Mouse (Mus musculus): ENCODE results near the gene Atp5f1. TPM values are rescaled to one million over a fixed set of nuclear protein-coding genes. Genes with fewer than 3 reads are reported as not detected.

Gene Atp5f1
- 116 and 183 TPM in 2 replicates for polyA plus RNA-seq (2012; rRNA removed; ENCODE audit: low replicate concordance)

GRCm38 (mm10) chr3:105959999-105960398 is at the start of gene Atp5f1:
Gene Atp5f1 (minus strand): TSS chr3:105960099.

GRCm38 (mm10) chr3:105973411-105973810 is 13.5 kb upstream of the Atp5f1 start, which contains the start of gene Ovgp1:
Gene Ovgp1 (plus strand): TSS chr3:105973711.

GRCm38 (mm10) chr3:105958974-105959580 is 822 bp downstream of the Atp5f1 start, which contains the start of gene Wdr77:
Gene Wdr77 (plus strand): TSS chr3:105959369.

GRCm38 (mm10) chr3:105932240-105933071 is 27.4 kb downstream of the Atp5f1 start, which contains the start of gene I830077J02Rik:
Gene I830077J02Rik (minus strand): TSS chr3:105932664.

Other genes with a start within 250 kb of the Atp5f1 start
- gene Rap1a, start 158.8 kb downstream of the Atp5f1 start, polyA plus RNA-seq (2012; rRNA removed; ENCODE audit: low replicate concordance) = 3.4 and 12.8 TPM in 2 replicates
- 1.6 and 2.3 TPM in 2 replicates for gene Adora3, start 89.2 kb downstream of the Atp5f1 start, polyA plus RNA-seq (2012; rRNA removed; ENCODE audit: low replicate concordance)
- gene Tmigd3, start 89.2 kb downstream of the Atp5f1 start, polyA plus RNA-seq (2012; rRNA removed; ENCODE audit: low replicate concordance) = 1.3 and 1.8 TPM in 2 replicates
- gene I830077J02Rik, start 27.4 kb downstream of the Atp5f1 start, polyA plus RNA-seq (2012; rRNA removed; ENCODE audit: low replicate concordance) = 1.8 and 3.0 TPM in 2 replicates
- 25.3 and 60.0 TPM in 2 replicates for gene Wdr77, start 730 bp downstream of the Atp5f1 start, polyA plus RNA-seq (2012; rRNA removed; ENCODE audit: low replicate concordance)
- gene Ovgp1, start 13.6 kb upstream of the Atp5f1 start, polyA plus RNA-seq (2012; rRNA removed; ENCODE audit: low replicate concordance) = 1.3 and 3.0 TPM in 2 replicates
- gene Pifo, start 54.5 kb upstream of the Atp5f1 start, polyA plus RNA-seq (2012; rRNA removed; ENCODE audit: low replicate concordance) = 0.59 TPM in 1 of 2 replicates, not detected in the other
- 0.16 and 0.76 TPM in 2 replicates for gene Chil5, start 72.7 kb upstream of the Atp5f1 start, polyA plus RNA-seq (2012; rRNA removed; ENCODE audit: low replicate concordance)
- gene Chia1, start 153.1 kb upstream of the Atp5f1 start, polyA plus RNA-seq (2012; rRNA removed; ENCODE audit: low replicate concordance) = 0.42 TPM in 1 of 2 replicates, not detected in the other
- 0.19 and 1.3 TPM in 2 replicates for gene Chil3, start 207.5 kb upstream of the Atp5f1 start, polyA plus RNA-seq (2012; rRNA removed; ENCODE audit: low replicate concordance)